Mouse (Mus musculus) cortical plate, adult 2 months (tissue): ENCODE measurements around the gene Clcn7. TPM values are rescaled to one million over a fixed set of nuclear protein-coding genes. Genes with fewer than 3 reads are reported as not detected.

ENCODE experiments used
- H3K27ac ChIP-seq: fragments of 200-500 bp; 2 replicates; pipeline ENCODE4 v1.5.1; 2012; ENCODE audit warnings: low read length, control low read depth, inconsistent platforms; ENCODE audit not compliant: insufficient read depth
- H3K4me1 ChIP-seq: fragments of 200-500 bp; 2 replicates; pipeline ENCODE4 v1.6.1; 2011; ENCODE audit warnings: low read length; ENCODE audit not compliant: control insufficient read depth, insufficient read depth
- H3K4me3 ChIP-seq: fragments of 200-500 bp; 2 replicates; pipeline ENCODE4 v1.5.1; 2011; ENCODE audit warnings: mild to moderate bottlenecking, low read length, control low read depth; ENCODE audit not compliant: insufficient read depth
- CTCF ChIP-seq: fragments of 200-500 bp; IDR thresholded peaks from 2 replicates; pipeline ENCODE4 v1.5.1; 2011; ENCODE audit warnings: mild to moderate bottlenecking, control low read depth, low read length; ENCODE audit not compliant: insufficient read depth; ENCODE audit errors: extremely low read depth
- POLR2A ChIP-seq: fragments of 200-500 bp; IDR thresholded peaks from 2 replicates; pipeline ENCODE4 v1.6.1; 2011; ENCODE audit warnings: mild to moderate bottlenecking, low read length, control low read depth; ENCODE audit not compliant: insufficient read depth; ENCODE audit errors: extremely low read depth
- polyA plus RNA-seq: library from polyadenylated mRNA; depleted of rRNA; stranded (reverse); fragments of >200 nt; gene quantifications from 2 replicates; pipeline ENCODE4 v1.2.3, GENCODE M21; 2012

Clcn7 gene
- polyA plus RNA-seq, 1 experiment = 45.6 TPM

GRCm38 (mm10) chr17:25109578-25109977, 23.6 kb upstream of the Clcn7 start:
- H3K27ac ChIP-seq = no peak overlapping the region
- no peak overlapping the region for H3K4me3 ChIP-seq
- H3K4me1 ChIP-seq = peaks cover 6% of the 10 kb centered on the region; the same call in 1 of the 2 replicates
- peak; percentile 34; the same call in 1 of the 2 replicates for TF ChIP-seq CTCF
- no peak for TF ChIP-seq POLR2A

DNA sequence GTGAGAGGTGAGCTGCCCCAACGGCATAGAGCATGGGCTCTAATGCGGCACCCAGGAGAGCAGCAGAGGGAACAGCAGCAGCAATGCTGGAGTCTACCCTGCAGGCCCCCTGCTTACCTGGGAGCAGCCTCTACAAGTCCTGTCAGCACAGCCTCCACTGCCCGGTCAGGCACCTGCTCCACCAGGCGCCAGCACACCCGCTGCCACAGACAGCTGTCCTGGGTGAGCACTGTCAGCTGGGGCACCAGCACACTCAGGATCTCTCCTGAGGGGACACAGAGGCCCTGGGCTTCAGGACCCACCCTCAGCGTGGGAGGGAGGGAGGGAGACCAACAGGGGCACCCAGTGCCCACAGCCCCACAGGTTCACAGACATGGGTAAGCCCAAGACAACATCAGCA, 22.6 kb upstream of the Clcn7 start:
- Histone ChIP-seq H3K4me1 (peaks cover 11% of the 10 kb centered on the region; the same call in 1 of the 2 replicates), H3K27ac (no peak overlapping the region)
- no peak for TF ChIP-seq POLR2A
- no peak for TF ChIP-seq CTCF

DNA sequence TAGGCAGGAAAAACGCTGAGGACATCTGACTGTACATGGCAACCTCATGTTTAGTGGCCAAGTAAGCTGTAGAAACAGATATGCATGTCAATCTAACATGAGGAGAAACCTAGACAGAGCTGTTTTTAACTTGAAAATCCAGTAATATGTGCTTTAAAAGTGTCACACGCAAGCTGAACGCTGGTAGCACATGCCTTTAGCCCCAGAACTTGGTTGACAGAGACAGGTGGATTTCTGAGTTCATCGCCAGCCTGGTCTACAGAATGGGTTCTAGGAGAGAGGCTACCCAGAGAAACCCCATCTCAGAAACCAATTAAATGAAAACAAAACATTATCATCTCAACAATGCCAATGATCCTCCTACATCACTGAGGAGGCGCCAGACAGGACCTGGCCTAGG, 22.0 kb upstream of the Clcn7 start:
- Histone ChIP-seq H3K4me1 (peaks cover 13% of the 10 kb centered on the region; the same call in 1 of the 2 replicates), H3K4me3 (no peak overlapping the region), H3K27ac (no peak overlapping the region)
- TF ChIP-seq POLR2A (no peak), CTCF (no peak)

More for the DNA sequence above, 22.6 kb upstream of the Clcn7 start:
- no peak overlapping the region for H3K4me3 ChIP-seq

GRCm38 (mm10) chr17:25111739-25112422, 21.3 kb upstream of the Clcn7 start:
- Histone ChIP-seq H3K4me1 (peaks cover 13% of the 10 kb centered on the region; the same call in 1 of the 2 replicates), H3K27ac (no peak overlapping the region), H3K4me3 (no peak overlapping the region)
- TF ChIP-seq CTCF (no peak), POLR2A (no peak)

- Histone ChIP-seq H3K4me1 (peaks cover 13% of the 10 kb centered on the region; the same call in 1 of the 2 replicates), H3K27ac (no peak overlapping the region)
These were observed 20.8 kb upstream of the Clcn7 start for GRCm38 (mm10) chr17:25112423-25112810.

DNA sequence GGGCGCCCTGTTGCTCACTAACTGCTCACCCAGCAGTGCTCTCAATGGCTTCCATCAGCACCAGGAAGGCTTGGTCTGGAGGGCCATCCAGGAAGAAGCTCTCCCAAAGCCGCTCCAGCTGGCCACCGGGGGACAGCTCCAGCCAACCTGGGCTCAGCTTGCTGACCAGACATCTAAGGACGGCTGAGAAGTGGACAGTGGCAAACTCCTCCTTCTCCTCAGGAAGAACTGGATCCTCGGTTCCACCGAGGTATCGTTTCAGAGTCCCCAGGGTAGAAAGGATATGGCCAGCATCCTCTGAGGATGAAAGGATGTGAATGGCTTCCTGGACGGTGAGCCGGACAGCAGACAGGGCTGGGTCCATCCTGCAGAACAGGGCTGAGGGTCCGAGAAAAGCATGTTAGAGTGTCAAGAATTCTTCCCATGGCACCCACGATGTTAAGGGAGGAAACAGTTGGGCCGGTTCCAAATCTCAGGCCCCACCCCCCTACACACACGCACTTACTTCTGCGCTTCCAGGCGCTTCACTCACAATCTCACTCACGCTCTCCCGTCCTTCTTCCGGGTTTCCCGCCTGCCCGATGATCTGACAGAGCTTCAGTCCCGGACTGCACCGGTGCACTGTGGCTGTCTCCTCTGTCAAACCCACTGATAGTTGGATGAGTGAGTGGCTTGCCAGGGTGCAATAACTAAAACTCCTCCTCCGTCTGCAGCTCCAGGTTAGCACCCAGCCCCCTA, 18.1 kb upstream of the Clcn7 start:
- Histone ChIP-seq H3K4me3 (peak overlapping the region; percentile 38), H3K27ac (peak overlapping the region; percentile 1; the same call in 1 of the 2 replicates), H3K4me1 (peaks cover 13% of the 10 kb centered on the region; the same call in 1 of the 2 replicates)
- TF ChIP-seq CTCF (no peak), POLR2A (no peak)

More at GRCm38 (mm10) chr17:25112423-25112810, 20.8 kb upstream of the Clcn7 start:
- TF ChIP-seq CTCF (no peak), POLR2A (no peak)
- no peak overlapping the region for H3K4me3 ChIP-seq

DNA sequence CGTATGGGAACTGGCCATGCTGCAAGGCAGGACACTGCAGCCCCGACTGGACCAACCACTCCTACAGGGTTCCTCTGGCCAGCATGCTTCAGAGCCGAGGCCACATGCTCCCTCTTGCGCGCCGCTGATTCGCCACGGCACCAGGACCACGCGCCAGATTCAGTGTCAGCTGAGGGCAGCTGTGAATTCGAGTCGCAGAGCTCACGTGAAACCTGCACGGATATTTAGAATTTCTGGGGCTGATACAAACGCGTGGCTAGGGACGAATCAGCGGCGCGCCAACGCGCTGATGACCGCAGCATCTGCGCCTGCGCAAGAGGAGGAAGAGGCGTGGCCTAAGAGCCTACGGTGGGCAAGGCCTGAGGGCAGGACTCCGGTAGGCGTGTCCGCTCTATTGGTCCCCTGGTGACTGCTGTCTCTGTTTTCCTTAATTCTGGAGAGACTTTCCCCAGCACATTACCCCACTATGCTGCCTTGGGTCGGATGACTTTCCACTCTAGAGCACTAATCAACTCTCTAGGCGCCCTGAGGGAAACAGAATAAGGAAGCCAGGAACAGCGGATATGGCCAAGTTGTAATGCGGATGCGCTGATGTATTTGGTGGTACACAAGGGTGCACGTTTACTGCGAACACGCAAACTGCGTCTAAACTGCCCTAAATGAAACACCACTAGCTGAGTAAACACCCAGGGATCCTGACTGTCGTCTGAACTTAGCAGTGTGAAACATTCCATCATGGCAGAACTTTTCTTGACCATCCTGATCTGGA, 17.3 kb upstream of the Clcn7 start, which contains the start of gene Telo2:
Gene Telo2, minus strand, starts transcription at position 304 of the 769 bp plus-strand sequence.
- TF ChIP-seq POLR2A (peak; percentile 80), CTCF (no peak)
- Histone ChIP-seq H3K4me1 (peaks cover 13% of the 10 kb centered on the region; the same call in 1 of the 2 replicates), H3K27ac (peak within 1 kb of the TSS; percentile 1; the same call in 1 of the 2 replicates), H3K4me3 (peak within 1 kb of the TSS; percentile 38)

- Histone ChIP-seq H3K4me1 (peaks cover 10% of the 10 kb centered on the region; the same call in 1 of the 2 replicates), H3K4me3 (no peak overlapping the region), H3K27ac (no peak overlapping the region)
- no peak for TF ChIP-seq POLR2A
- peak; percentile 46 for TF ChIP-seq CTCF
These were observed 15.9 kb upstream of the Clcn7 start for GRCm38 (mm10) chr17:25117263-25117662.

DNA sequence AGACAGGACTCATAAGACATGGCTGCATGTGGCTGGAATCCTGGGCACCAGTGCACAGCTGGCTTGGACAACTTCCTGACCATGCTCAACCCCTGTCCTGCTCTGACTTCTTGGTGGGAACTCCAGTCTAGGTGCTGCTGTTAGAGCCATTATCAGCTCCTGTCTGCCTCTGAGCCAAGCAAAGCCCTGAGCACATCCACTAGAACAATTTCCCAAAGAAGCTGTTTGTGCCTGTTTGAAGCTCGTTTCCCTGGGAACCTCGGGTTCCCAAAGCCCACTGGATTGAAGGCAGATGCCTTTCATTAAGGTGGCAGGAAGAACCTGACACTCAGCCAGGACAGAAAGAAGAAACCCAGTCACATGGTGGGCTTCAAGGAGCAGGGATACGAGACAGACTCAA, 12.8 kb upstream of the Clcn7 start, which contains the start of gene Ptx4:
Gene Ptx4, plus strand, starts transcription at position 355 of the 400 bp plus-strand sequence.
- no peak within 1 kb of the TSS for H3K4me3 ChIP-seq
- H3K27ac ChIP-seq = no peak within 1 kb of the TSS
- H3K4me1 ChIP-seq = peaks cover 2% of the 10 kb centered on the region; the same call in 1 of the 2 replicates
- TF ChIP-seq POLR2A = no peak
- no peak for TF ChIP-seq CTCF
